Mouse (Mus musculus): ENCODE data around the gene Pcdh15. TPM values are rescaled to one million over a fixed set of nuclear protein-coding genes. Genes with fewer than 3 reads are reported as not detected.

Gene Pcdh15
- polyA plus RNA-seq, 1 experiment: 6.0 TPM

- H3K27me3 ChIP-seq (ENCODE audit: control insufficient read depth, insufficient read depth, low read length): no peaks in the 10 kb centered on the region
- 31% methylated on average over 1 of the region's 1 CpGs for WGBS
- TF ChIP-seq CTCF (IDR thresholded peaks at IDR 0.05; ENCODE audit: borderline replicate concordance, insufficient read depth, low read depth, low read length): no peak
- TF ChIP-seq POLR2A (IDR thresholded peaks at IDR 0.05; ENCODE audit: borderline replicate concordance, insufficient read depth, low read length): no peak
Observed at GRCm38 (mm10) chr10:74217268-74217667, 1118.1 kb downstream of the Pcdh15 start.

GRCm38 (mm10) chr10:74220439-74220838 is 1121.3 kb downstream of the Pcdh15 start:
- Histone ChIP-seq H3K4me3 (replicated peaks; ENCODE audit: insufficient read depth, low read depth, low read length) (no peak overlapping the region), H3K4me1 (ENCODE audit: control insufficient read depth, insufficient read depth, low read length) (no peaks in the 10 kb centered on the region), H3K27me3 (ENCODE audit: control insufficient read depth, insufficient read depth, low read length) (no peaks in the 10 kb centered on the region), H3K27ac (ENCODE audit: insufficient read depth, low read length) (no peak overlapping the region)
- DNase-seq: no peak
- 92% methylated on average over 2 of the region's 2 CpGs for whole genome bisulfite sequencing
- no peak for TF ChIP-seq CTCF (IDR thresholded peaks at IDR 0.05; ENCODE audit: borderline replicate concordance, insufficient read depth, low read depth, low read length)
- no peak for TF ChIP-seq POLR2A (IDR thresholded peaks at IDR 0.05; ENCODE audit: borderline replicate concordance, insufficient read depth, low read length)

More at GRCm38 (mm10) chr10:74217268-74217667, 1118.1 kb downstream of the Pcdh15 start:
- H3K27ac ChIP-seq (ENCODE audit: insufficient read depth, low read length): no peak overlapping the region
- no peak for DNase-seq
- H3K4me3 ChIP-seq (replicated peaks; ENCODE audit: insufficient read depth, low read depth, low read length): no peak overlapping the region
- no peaks in the 10 kb centered on the region for H3K4me1 ChIP-seq (ENCODE audit: control insufficient read depth, insufficient read depth, low read length)

- no peak overlapping the region for H3K4me3 ChIP-seq (replicated peaks; ENCODE audit: insufficient read depth, low read depth, low read length)
- DNase-seq: no peak
- 80% methylated on average over 15 of the region's 15 CpGs for WGBS
- TF ChIP-seq CTCF (IDR thresholded peaks at IDR 0.05; ENCODE audit: borderline replicate concordance, insufficient read depth, low read depth, low read length) (no peak), POLR2A (IDR thresholded peaks at IDR 0.05; ENCODE audit: borderline replicate concordance, insufficient read depth, low read length) (no peak)
- H3K27ac ChIP-seq (ENCODE audit: insufficient read depth, low read length): no peak overlapping the region
- H3K27me3 ChIP-seq (ENCODE audit: control insufficient read depth, insufficient read depth, low read length): no peaks in the 10 kb centered on the region
- no peaks in the 10 kb centered on the region for H3K4me1 ChIP-seq (ENCODE audit: control insufficient read depth, insufficient read depth, low read length)
Observed at GRCm38 (mm10) chr10:74257716-74258446, 1158.7 kb downstream of the Pcdh15 start.

- Histone ChIP-seq H3K27ac (ENCODE audit: insufficient read depth, low read length) (no peak overlapping the region), H3K4me1 (ENCODE audit: control insufficient read depth, insufficient read depth, low read length) (no peaks in the 10 kb centered on the region), H3K4me3 (replicated peaks; ENCODE audit: insufficient read depth, low read depth, low read length) (no peak overlapping the region), H3K27me3 (ENCODE audit: control insufficient read depth, insufficient read depth, low read length) (no peaks in the 10 kb centered on the region)
- TF ChIP-seq CTCF (IDR thresholded peaks at IDR 0.05; ENCODE audit: borderline replicate concordance, insufficient read depth, low read depth, low read length) (no peak), POLR2A (IDR thresholded peaks at IDR 0.05; ENCODE audit: borderline replicate concordance, insufficient read depth, low read length) (no peak)
- no peak for DNase-seq
Observed at GRCm38 (mm10) chr10:74258639-74259038, 1159.5 kb downstream of the Pcdh15 start.

- H3K27ac ChIP-seq (ENCODE audit: insufficient read depth, low read length): no peak overlapping the region
- no peaks in the 10 kb centered on the region for H3K4me1 ChIP-seq (ENCODE audit: control insufficient read depth, insufficient read depth, low read length)
- DNase-seq: no peak
- H3K4me3 ChIP-seq (replicated peaks; ENCODE audit: insufficient read depth, low read depth, low read length): no peak overlapping the region
- whole genome bisulfite sequencing: 27% methylated on average over 6 of the region's 6 CpGs
- no peak for TF ChIP-seq POLR2A (IDR thresholded peaks at IDR 0.05; ENCODE audit: borderline replicate concordance, insufficient read depth, low read length)
- TF ChIP-seq CTCF (IDR thresholded peaks at IDR 0.05; ENCODE audit: borderline replicate concordance, insufficient read depth, low read depth, low read length): no peak
- H3K27me3 ChIP-seq (ENCODE audit: control insufficient read depth, insufficient read depth, low read length): no peaks in the 10 kb centered on the region
Observed at GRCm38 (mm10) chr10:74269637-74270269, 1170.6 kb downstream of the Pcdh15 start.

GRCm38 (mm10) chr10:74270894-74271293 is 1171.8 kb downstream of the Pcdh15 start:
- WGBS: 85% methylated on average over 5 of the region's 5 CpGs
- no peak overlapping the region for H3K27ac ChIP-seq (ENCODE audit: insufficient read depth, low read length)
- H3K4me3 ChIP-seq (replicated peaks; ENCODE audit: insufficient read depth, low read depth, low read length): no peak overlapping the region
- no peak for DNase-seq
- TF ChIP-seq CTCF (IDR thresholded peaks at IDR 0.05; ENCODE audit: borderline replicate concordance, insufficient read depth, low read depth, low read length): no peak
- no peak for TF ChIP-seq POLR2A (IDR thresholded peaks at IDR 0.05; ENCODE audit: borderline replicate concordance, insufficient read depth, low read length)
- no peaks in the 10 kb centered on the region for H3K27me3 ChIP-seq (ENCODE audit: control insufficient read depth, insufficient read depth, low read length)
- no peaks in the 10 kb centered on the region for H3K4me1 ChIP-seq (ENCODE audit: control insufficient read depth, insufficient read depth, low read length)

GRCm38 (mm10) chr10:74304120-74304519 is 1205.0 kb downstream of the Pcdh15 start:
- H3K27ac ChIP-seq (ENCODE audit: insufficient read depth, low read length): no peak overlapping the region
- H3K4me1 ChIP-seq (ENCODE audit: control insufficient read depth, insufficient read depth, low read length): no peaks in the 10 kb centered on the region
- TF ChIP-seq CTCF (IDR thresholded peaks at IDR 0.05; ENCODE audit: borderline replicate concordance, insufficient read depth, low read depth, low read length) (no peak), POLR2A (IDR thresholded peaks at IDR 0.05; ENCODE audit: borderline replicate concordance, insufficient read depth, low read length) (no peak)
- no peaks in the 10 kb centered on the region for H3K27me3 ChIP-seq (ENCODE audit: control insufficient read depth, insufficient read depth, low read length)
- no peak for DNase-seq
- WGBS: 76% methylated on average over 2 of the region's 2 CpGs
- no peak overlapping the region for H3K4me3 ChIP-seq (replicated peaks; ENCODE audit: insufficient read depth, low read depth, low read length)

All from cerebellum, adult 2 months (tissue).